Mouse (Mus musculus) fibroblast of lung, adult 2 months (primary cell): ENCODE results near the gene Sptb.

Experiments
- DNase-seq: peaks from one replicate; pipeline ENCODE4 v3.0.0-alpha.2; 2011; ENCODE audit warnings: low read depth

The Sptb gene

GRCm38 (mm10) chr12:76540701-76541221, 169.6 kb downstream of the Sptb start:
- no peak for DNase-seq

- no peak for DNase-seq
These were observed 170.2 kb downstream of the Sptb start for GRCm38 (mm10) chr12:76540169-76540568.

GRCm38 (mm10) chr12:76537434-76537833, 172.9 kb downstream of the Sptb start:
- DNase-seq: no peak

- no peak for DNase-seq
These were observed 173.7 kb downstream of the Sptb start for GRCm38 (mm10) chr12:76536591-76537153.

GRCm38 (mm10) chr12:76535471-76535900, 174.9 kb downstream of the Sptb start:
- no peak for DNase-seq

- DNase-seq: no peak
These were observed 175.6 kb downstream of the Sptb start for GRCm38 (mm10) chr12:76534641-76535283.

GRCm38 (mm10) chr12:76534233-76534632, 176.1 kb downstream of the Sptb start:
- no peak for DNase-seq

GRCm38 (mm10) chr12:76533377-76534222, 176.7 kb downstream of the Sptb start:
- DNase-seq: no peak

- DNase-seq: no peak
These were observed 177.4 kb downstream of the Sptb start for GRCm38 (mm10) chr12:76532926-76533376.

GRCm38 (mm10) chr12:76531986-76532925, 178.1 kb downstream of the Sptb start:
- DNase-seq: no peak

- DNase-seq: no peak
These were observed 179.7 kb downstream of the Sptb start, which contains the start of gene Plekhg3 for GRCm38 (mm10) chr12:76530580-76531139. Gene Plekhg3 (plus strand): TSS chr12:76530891.
